Mouse (Mus musculus) adrenal gland (tissue): Measurements from ENCODE around the gene Map3k11.

Experiments used
- intact Hi-C: fragments of 180-260 bp; cut with DNase I; formaldehyde crosslinking; loops from one replicate; pipeline ENCODE4 v1.15.1; 2025
- long read RNA-seq, 2 experiments: library from polyadenylated mRNA; unstranded; transcript quantifications; one replicate each; pipeline ENCODE4 v2.0.0; 2020; ENCODE audit warnings: borderline replicate concordance in 1 of 2; ENCODE audit not compliant: insufficient replicate concordance in 1 of 2

The Map3k11 gene
- long read RNA-seq, experiment 1, partial matches to known transcripts: 4 of 5 reads
- long read RNA-seq, experiment 1, other reads (novel, unspliced or antisense): 1 of 5 reads
- long read RNA-seq, experiment 2, partial matches to known transcripts: 5 of 6 reads
- long read RNA-seq, experiment 2, other reads (novel, unspliced or antisense): 1 of 6 reads

DNA sequence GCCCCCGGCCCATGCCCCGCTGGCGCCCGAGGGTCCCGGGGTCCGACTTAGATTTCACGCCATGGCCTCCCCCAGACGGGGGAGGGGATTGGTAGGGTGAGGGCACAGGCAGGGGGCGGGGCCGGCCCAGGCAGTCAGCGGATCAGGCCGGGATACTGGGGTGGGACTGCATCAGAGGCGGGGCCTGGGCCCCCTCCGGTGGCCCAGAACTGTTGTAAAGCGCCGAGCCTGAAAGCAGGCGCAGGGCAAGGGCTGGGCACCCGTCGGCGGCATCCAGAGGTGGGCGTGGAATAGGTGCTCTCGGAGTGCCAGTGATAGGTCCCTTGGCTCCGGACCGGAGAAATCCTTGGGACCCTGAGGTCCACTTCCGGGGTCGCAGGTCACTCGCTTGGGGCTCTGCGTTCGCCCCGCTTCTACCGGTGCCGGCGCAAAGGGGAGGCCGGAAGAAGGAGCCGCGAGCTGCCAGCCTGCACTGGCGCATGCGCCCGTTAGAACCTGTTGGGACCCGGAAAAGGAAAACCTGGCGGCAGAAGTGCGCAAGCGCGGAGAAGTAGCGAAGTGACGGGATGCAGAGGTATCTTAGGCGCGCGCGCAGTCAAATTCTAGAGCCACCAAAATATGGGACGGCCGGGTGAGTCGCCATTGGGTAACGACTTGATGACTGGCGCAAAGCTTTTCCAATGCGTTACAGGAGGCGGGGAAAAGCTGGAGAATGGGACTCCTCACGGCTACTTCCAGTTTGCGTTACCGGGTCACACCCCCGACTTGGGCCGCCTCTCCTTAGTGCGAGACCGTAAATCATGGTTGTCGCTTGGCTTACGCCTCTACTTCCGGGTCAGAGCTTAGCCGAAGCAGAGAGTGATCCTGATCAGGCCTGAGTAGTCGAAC, at the start of gene Map3k11, which contains the start of gene Pcnx3:
Gene Map3k11, plus strand, starts transcription at position 543 of the 888 bp plus-strand sequence.
Gene Pcnx3, minus strand, starts transcription at position 709 of the 888 bp plus-strand sequence.
- intact Hi-C loops: no loop called here

DNA sequence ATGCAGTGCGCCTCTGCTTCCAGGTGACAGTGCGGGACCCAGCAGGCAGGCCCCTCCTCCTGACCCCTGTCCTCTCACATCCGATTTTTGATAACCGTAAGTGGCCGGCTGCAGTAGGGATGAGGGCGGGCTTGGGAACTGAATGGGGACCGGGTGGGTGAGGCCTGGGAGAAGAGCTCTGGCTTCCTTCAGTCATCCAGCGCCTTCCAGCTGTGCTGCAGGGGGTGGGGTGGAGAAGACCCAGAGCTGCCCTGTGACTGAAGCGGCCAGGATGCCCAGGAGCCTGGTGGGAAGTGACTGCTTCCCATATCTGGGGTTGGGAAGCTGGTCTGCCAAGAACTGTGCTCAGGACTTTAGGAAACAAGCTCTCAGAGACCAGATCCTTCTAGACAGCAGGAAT, 48.2 kb upstream of the Map3k11 start:
- intact Hi-C loops: no loop called here

DNA sequence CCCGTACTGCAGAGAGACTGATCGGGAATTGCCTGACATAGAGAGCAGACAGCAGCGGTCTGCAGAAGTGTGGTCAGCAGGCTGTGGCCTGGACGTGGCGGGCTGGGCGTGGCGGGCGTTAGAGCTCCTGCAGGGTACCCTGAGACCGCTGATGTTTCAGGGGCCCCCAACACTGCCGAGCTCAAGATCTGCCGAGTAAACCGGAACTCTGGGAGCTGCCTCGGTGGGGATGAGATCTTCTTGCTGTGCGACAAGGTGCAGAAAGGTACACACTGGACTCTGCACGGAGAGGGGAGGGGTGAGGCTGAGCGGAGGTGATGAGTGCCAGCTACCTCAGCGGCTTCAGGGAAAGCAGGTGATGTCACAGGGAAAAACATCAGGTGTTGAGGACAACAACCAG, 47.5 kb upstream of the Map3k11 start:
- intact Hi-C loops: no loop called here

DNA sequence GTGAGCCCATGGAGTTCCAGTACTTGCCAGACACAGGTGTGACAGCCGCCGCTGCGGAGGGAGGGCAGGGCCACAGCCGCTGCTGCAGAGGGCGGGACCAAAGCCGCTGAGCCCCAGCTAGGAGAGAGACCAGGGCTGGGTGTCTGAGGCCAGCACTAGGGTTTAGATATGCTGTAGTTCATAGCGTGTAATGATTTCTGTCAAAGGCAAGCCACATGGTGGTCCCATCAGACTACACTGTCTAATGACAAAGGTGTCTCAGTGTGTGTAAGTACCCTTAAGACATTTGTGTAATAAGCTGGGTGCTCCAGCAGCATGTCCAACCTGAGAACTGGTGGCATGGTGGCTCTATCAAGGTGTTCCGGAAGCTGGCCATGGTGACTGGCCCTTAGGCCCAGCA, 46.9 kb upstream of the Map3k11 start:
- intact Hi-C loops: no loop called here

DNA sequence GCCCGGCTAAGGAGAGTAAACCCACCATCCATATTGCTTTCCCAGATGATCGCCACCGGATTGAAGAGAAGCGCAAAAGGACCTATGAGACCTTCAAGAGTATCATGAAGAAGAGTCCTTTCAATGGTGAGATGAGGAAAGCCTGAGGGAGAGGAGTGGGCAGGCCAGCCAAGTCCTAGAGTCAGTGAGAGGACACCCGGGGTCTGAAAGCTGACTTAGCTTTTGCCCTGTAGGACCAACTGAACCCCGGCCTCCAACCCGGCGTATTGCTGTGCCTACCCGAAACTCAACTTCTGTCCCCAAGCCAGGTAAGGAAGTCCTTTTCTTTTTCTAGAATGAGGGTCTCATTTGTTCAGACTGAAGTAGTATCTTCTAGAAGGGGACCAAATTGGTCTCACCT, 43.3 kb upstream of the Map3k11 start:
- intact Hi-C loops: loop anchor here (5.0 kb wide), 1 partner anchor 132 kb away; no protein-coding TSS in a partner anchor

DNA sequence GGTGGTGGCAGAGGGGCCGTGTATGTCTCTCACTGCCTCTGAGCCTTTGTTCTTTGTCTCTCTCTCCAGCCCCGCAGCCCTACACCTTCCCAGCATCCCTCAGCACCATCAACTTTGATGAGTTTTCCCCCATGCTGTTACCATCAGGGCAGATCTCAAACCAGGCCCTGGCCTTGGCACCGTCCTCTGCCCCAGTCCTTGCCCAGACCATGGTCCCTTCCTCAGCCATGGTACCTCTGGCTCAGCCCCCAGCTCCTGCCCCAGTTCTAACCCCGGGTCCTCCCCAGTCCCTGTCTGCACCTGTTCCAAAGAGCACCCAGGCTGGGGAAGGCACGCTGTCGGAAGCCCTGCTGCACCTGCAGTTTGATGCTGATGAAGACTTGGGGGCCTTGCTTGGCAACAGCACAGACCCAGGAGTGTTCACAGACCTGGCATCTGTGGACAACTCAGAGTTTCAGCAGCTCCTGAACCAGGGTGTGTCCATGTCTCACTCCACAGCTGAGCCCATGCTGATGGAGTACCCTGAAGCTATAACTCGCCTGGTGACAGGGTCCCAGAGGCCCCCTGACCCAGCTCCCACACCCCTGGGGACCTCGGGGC, 41.7 kb upstream of the Map3k11 start:
- intact Hi-C loops: loop anchor here (5.0 kb wide), 1 partner anchor 130 kb away; no protein-coding TSS in a partner anchor

DNA sequence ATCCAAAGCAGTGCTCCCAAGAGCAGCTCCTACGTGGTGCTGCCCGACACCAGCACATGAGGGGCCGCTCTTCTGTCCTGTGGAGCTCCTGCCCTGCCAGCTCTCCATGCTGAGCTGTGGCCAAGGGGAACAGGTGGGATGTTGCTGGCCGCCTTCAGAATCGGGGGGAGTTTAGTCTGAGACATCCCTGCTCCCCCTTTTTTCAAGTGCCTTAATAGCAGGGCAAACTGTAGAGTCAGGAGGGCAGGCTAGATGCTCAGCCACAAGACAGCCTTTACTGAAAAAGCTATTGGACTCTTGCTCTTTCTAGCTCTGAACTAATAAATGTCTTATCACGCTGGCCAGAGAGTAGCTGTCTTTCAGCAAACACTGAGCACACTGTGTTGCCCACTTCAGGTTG, 40.8 kb upstream of the Map3k11 start:
- intact Hi-C loops: loop anchor here (5.0 kb wide), 1 partner anchor 130 kb away; no protein-coding TSS in a partner anchor

DNA sequence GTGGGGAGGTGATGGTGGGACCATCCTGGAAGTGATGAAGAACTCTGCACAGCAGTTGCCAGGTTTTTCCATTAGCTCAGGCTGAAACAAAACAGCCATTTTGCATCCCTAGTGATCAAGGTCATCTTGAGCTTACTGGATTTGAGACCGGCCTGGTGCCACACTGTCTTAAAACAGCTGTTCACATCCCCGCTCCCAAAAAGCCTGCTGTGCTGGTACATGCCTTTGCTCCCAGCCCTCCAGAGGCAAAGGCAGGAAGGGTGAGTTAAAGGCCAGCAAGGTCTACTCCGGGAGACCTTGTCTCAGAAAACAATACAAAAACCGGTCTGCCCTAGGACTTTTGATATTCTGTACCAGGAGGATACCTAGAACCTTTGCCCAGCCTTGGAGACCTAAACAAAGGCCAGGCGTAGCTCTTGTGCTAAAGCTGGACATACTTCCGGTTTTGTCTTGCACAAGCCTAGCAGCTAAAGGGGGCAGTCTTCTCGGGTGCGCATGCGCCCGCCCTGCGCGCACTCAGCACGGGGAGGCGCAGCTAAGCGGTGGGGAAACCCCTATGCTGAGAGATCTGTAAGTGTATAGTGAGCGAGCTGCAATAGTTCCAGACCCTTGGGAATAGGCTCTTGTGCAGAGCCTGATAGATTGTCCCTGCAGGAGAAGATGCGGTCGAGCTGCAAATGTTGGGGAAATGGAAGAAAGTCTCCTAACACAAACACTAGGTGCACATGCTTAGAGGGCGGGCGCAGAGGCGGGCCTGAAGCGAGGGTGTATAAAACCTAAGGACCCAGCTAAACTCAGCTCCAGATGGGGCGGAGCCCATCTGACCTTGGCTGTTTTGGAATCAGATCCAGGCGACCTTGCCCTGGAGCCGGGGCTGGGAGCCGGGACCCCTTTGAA, 39.9 kb upstream of the Map3k11 start:
- intact Hi-C loops: loop anchor here (5.0 kb wide), 1 partner anchor 129 kb away; no protein-coding TSS in a partner anchor

DNA sequence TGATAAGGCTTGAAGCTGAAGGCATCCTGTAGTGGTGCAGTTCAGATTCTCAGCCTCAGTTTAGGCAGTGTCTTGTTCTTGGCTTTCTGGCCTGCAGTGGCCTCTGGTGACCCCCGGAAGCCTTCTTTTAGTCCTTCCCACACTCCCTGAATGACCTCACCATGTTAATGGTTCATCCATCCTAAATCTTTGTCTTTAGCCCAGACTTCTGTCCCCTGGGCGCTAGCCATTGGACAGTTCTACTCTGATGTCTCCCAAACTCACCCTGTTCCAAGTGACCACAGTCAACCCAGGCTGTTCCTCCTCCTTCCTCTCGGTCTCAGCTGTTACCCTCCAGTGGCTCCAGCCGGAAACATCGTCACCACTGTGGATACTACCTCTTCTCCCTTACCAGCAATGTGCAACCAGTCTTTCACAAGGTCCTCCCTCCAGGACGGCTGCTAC, 39.2 kb upstream of the Map3k11 start:
- intact Hi-C loops: loop anchor here (5.0 kb wide), 1 partner anchor 128 kb away; no protein-coding TSS in a partner anchor

DNA sequence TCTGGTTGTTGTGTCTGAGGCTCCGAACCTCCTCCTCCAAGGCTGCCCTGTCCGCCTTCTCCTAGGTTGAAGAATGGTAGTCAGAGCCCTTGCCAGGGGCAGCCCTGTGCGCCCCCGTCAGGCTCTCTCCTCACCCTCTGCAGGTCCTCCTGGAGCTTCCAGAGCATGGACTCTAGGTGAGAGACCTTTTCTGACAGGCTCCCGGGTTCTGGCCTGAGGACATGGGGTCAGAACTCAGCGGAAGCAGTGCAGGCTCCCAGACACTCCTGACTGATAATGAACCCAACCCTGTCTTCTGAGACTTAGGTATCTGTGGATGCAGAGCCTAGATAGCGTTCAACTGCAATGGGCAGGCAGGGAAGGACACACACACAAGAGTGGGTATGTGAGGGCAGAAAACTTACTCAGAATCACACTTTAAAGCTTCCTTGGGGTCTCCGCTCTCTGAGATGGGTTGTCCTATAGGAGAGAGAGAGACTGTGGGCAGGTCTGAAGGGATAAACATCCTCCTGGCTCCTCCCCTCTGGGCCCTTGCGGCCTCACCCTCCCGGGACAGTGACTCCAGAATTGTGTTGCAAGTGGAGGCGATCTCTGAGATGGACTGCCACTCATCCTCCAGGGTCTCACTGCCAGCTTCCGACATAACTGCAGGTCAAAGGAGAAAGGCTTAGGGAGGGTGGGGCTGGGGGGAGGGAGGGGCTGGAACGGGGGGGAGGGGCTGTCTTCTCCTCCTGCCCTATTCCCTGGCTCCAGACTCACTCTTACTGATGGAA, 36.9 kb upstream of the Map3k11 start:
- intact Hi-C loops: no loop called here

DNA sequence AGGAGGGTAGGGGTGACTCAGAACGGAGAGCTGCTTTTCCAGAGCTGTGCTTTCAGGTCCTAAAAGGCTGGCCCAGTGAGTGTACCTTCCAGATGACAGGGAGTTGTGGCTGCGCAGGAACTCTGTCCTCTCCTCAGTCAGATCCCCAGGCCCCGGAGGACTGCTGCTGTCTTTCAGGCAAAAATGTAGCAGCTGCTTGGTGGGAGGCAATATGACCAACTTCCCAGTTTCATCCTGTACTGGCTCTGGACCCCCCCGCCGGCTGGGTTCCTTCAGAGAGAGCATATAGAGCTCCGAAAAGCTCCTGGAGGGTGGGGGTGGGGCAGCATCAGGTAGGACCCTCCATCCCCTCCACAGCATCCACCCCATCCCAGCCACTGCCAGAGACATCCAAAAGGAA, 36.0 kb upstream of the Map3k11 start:
- intact Hi-C loops: no loop called here

DNA sequence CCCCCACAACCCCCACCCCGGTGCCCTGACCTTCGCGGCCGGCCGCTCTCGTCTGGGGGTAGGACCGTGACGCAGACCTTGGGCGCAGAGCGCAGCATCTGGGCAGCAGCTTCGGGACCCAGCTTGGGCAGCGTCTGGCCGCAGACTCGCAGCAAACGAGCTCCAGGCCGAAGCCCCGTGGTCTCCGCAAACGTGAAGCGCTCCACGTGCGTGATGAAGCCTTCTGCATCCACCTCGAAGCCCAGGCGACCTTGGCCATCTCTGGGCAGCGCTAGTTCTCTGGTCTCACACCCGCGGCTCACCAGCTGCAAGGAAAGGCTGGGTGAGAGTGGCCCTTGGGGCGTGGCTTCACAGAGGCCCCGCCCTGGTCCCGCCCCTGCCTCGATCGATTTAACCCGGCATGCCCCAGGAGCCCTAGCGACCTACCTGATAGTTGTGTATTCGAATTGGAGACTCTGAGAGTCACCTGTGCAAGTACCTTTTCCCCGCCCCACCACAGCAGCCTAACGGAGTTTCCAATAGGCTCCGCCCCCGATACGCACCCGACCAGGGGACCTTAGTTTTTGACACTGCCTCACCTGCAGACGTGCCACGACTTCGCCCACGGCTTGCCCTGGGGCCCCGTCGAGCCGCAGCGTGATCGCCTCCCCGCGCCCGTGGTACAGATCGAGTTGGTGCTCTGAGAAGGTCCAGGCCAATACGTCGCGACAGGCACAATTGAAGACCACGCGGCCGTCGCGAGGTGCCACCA, 34.4 kb upstream of the Map3k11 start:
- intact Hi-C loops: no loop called here

DNA sequence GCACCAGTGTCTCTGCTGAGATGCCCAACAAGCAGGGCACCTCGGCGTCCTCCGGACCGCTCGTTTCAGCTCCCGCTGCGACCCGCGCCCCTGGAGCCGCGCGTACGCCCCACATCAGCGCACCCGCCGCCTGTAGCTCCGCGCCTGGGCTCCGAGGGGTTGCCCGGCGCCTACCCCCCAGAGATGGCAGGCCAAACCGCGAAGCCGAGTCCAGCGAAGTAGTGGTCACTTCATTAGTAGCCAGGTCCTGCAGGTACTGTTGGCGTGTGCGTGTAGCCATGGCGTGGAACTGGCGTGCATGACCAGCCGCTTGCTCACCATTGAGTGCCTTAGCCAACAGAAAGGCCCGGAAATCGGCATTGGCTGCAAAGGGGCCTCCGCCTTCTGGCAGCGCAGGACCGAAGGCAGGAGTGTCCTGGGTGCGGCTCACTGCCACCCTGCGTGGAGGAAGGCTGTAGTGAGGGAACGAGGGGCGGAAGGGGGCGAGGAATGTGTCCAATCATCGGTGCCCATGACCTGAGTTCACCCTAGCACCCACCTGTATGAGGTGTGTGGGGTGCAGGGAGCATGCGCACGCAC, 33.7 kb upstream of the Map3k11 start:
- intact Hi-C loops: no loop called here

DNA sequence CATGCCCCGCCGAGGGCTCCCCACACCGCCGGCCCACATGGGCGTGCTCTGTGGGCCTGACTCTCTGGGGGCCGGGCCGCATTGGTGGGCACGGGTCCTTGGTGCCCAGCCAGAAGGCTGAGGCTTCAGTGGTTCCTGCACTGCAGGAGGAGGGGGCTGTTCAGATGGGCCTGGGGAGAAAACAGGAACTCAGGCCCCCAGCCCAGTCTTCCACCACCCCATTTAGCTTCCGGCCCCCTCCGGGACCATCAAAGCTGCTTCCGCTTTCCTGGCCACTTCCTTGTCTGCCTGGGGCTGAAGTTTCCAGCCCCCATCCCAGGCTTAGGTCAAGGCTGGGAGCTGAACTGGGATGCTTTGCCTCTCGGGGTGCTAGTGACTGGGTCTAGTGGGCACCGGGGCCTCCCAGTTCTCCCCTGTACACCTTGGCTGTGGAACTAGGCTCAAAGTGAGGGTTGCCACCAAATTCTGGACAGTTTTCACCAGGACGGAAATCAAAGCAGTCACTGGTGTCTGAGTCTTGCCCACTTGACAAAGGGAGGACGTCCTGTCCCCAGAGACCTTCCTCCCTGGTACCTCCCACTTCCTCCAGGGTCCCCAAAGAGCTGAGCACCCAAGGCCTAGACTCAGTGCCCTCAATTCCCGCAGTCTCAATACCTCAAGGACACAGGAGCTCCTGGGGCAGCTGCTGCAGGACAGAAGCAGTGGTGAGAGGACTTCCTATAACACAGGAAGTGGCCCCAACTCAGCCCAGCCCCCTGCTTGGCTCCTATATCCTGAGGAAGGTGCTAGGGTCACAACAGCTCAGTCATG, 27.4 kb upstream of the Map3k11 start:
- intact Hi-C loops: no loop called here

DNA sequence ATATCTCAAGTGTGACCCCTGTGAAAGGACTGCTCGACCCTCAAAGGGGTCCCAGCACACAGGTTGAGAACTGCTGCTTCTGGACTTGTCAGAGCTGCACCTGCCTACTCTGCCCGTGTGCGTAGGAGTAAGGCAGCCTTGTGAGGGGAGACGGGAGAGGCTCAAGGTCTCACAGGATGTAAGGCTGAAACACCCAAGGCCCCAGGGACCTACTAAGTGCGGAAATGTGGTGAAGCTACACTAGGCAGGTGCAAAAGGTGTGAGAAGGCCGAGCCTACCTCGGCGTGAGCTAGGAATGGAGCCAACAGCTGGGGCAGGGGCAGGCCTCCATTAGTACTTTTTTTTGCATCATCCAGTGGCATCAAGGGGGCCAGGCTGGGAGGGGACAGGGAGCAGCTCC, 26.2 kb upstream of the Map3k11 start:
- intact Hi-C loops: no loop called here

DNA sequence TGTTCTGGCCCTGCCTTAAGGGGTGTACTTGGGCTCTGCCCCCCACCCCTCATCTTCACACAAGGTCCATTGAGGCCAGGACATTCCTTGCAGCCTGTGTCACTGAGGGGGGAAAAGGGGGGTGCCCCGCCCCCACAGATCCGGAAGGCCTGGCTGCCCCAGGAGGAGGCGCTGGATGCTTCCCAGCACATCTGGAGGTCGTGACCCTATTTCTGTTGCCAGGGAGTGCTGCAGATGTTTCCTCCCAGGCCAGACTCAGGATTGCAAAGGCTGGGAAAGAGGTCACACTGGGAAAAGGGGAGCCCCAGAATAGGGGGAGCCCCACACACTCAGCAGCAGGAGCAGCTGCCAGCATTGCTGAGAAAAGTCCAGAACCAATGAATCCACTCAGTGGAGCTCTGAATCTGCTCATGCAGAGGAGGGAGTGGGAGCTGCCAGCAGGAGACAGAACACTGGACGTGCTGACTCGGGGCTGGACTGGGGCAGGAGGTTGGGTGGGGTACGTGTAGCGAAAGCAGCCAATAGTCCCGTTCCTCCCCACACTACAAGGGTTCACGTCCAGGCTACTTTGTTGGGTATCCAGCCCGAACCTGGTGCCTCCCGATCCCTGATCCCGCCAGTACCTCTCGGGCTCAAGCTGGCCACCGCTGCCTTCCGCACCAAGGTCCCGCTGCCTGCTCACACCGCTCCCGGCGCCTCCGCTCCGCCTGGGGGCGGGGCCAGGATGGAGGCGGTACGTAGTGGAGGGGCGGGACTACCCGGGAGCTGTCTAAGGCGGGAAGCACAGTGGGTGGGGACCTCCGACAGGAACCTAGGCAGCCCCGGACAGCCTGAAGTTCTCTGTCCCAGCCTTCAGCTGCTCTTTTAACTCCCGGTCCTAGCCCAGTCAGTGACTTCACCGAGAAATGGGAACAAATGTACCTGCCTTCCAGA, 25.3 kb upstream of the Map3k11 start, which contains the start of gene Sipa1:
Gene Sipa1, minus strand, starts transcription at position 727 of the 933 bp plus-strand sequence.
- intact Hi-C loops: no loop called here
